In the genomic region with DNA sequence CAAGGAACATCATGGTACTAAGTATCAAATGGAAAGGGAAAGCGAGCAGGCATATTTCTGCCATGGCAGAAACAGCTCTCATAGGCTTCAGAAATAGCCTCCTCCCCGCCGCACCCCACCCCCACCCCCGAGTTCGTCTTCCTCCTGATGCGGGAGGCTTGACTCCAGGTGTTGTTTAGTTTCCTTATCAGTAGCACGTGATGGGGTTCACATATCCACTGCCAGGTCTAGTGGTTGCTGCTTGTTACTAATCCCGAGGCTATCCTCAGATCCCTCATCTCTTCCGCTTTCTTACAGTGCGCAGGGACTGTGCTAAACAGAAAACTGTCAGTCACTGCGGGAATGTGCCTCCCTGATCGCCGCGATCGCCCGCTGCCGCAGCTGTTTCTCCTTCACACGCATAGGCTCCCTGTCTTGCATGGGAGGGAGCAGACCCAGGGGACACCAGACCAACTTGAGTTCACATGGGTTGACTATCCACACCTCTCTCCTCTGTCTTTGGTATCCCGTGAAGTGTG, we compare ENCODE assay signal across 8 mouse cellular contexts. TPM values are rescaled to one million over a fixed set of nuclear protein-coding genes. Genes with fewer than 3 reads are reported as not detected.
DNase-seq lines count a peak whose midpoint lies in the region; ATAC-seq and TF ChIP-seq lines count a peak whose summit lies in the region.

No protein-coding gene starts in this region.

- no peak for TF ChIP-seq CTCF in heart, adult 2 months (IDR thresholded peaks at IDR 0.05)
- no peak for TF ChIP-seq CTCF in CH12.LX (conservative IDR thresholded peaks at IDR 0.05 in 1 of 2, IDR thresholded peaks at IDR 0.05 in 1 of 2; ENCODE audit: low read depth in 2 of 2, low read length in 2 of 2)
- TF ChIP-seq CTCF in embryonic fibroblast, embryonic 13.5 days (IDR thresholded peaks at IDR 0.05; ENCODE audit: borderline replicate concordance, insufficient read depth, low read length): no peak
- no peak for TF ChIP-seq CTCF in intestine, postnatal 0 days (IDR thresholded peaks at IDR 0.05; ENCODE audit: low read depth)

- no peak for TF ChIP-seq EP300 in heart, adult 2 months (IDR thresholded peaks at IDR 0.05; ENCODE audit: insufficient read depth, low read depth, low read length)
- TF ChIP-seq EP300 in CH12.LX (IDR thresholded peaks at IDR 0.05; ENCODE audit: low read length): no peak

- H3K4me1 ChIP-seq in heart, adult 2 months (ENCODE audit: control insufficient read depth, insufficient read depth, low read length): peaks cover 2% of the 10 kb centered on the region
- peaks cover 6 to 8% of the 10 kb centered on the region in 2 experiments for H3K4me1 ChIP-seq in CH12.LX (ENCODE audit: control insufficient read depth in 1 of 2, insufficient read depth in 2 of 2)
- H3K4me1 ChIP-seq in embryonic fibroblast, embryonic 13.5 days (ENCODE audit: control insufficient read depth, insufficient read depth, low read length): no peaks in the 10 kb centered on the region
- no peaks in the 10 kb centered on the region for H3K4me1 ChIP-seq in intestine, postnatal 0 days (replicated peaks; ENCODE audit: control insufficient read depth, insufficient read depth, low read length)

- no peaks in the 10 kb centered on the region for H3K36me3 ChIP-seq in heart, adult 2 months (ENCODE audit: control insufficient read depth, insufficient read depth, low read length)
- H3K36me3 ChIP-seq in CH12.LX (replicated peaks in 1 of 2; ENCODE audit: control insufficient read depth in 1 of 2, insufficient read depth in 1 of 2, low read length in 1 of 2): no peaks in the 10 kb centered on the region
- no peaks in the 10 kb centered on the region for H3K36me3 ChIP-seq in intestine, postnatal 0 days (ENCODE audit: control insufficient read depth, insufficient read depth)

- intact Hi-C loops in heart, adult 2 months (cut with DNase I): no loop called here

- peak overlapping the region; percentile 47 for H3K9ac ChIP-seq in heart, adult 2 months (ENCODE audit: low read depth, low read length)
- peak overlapping the region; percentile 89 for H3K9ac ChIP-seq in CH12.LX (ENCODE audit: insufficient read depth, low read depth)
- peak overlapping the region; percentile 58 for H3K9ac ChIP-seq in intestine, postnatal 0 days (ENCODE audit: low read depth, low read length)

- H3K9me3 ChIP-seq in CH12.LX (replicated peaks; ENCODE audit: low read length): no peaks in the 10 kb centered on the region
- H3K9me3 ChIP-seq in intestine, postnatal 0 days (ENCODE audit: control insufficient read depth): no peaks in the 10 kb centered on the region

- in situ Hi-C loops in CH12.LX (cut with MboI; ENCODE audit: low pct_ligation_motif_present, low pct_unique_long_range_greater_than_20kb, low sequenced_read_pairs): no loop called here

- peak; percentile 89 for ATAC-seq in intestine, postnatal 0 days
- ATAC-seq in monocyte, adult 5-6 weeks (replicated peaks; ENCODE audit: insufficient number of reproducible peaks, low FRiP score, low TSS enrichment, poor library complexity, severe bottlenecking): 0 out of 2 replicates have a peak, but pooled peaks have one; percentile 15

- WGBS in heart, adult 2 months: 1% methylated on average over 19 of the region's 19 CpGs
- 1% methylated on average over 19 of the region's 19 CpGs for WGBS in intestine, postnatal 0 days

- dilution Hi-C loops in CH12.LX (cut with MboI; ENCODE audit: extremely low pct_ligation_motif_present, extremely low pct_unique_long_range_greater_than_20kb, low sequenced_read_pairs): no loop called here

- H3K27ac ChIP-seq in heart, adult 2 months: peak overlapping the region; percentile 68
- no peak overlapping the region for H3K27ac ChIP-seq in CH12.LX (ENCODE audit: insufficient read depth, low read depth)
- no peak overlapping the region for H3K27ac ChIP-seq in embryonic fibroblast, embryonic 13.5 days (ENCODE audit: insufficient read depth, low read length)
- peak overlapping the region; percentile 83 for H3K27ac ChIP-seq in intestine, postnatal 0 days (ENCODE audit: low read depth, low read length)

- no peak for TF ChIP-seq POLR2A in heart, adult 2 months (IDR thresholded peaks at IDR 0.05; ENCODE audit: insufficient read depth, low read depth, low read length)
- TF ChIP-seq POLR2A in CH12.LX (IDR thresholded peaks at IDR 0.05; ENCODE audit: low read depth, low read length): no peak
- TF ChIP-seq POLR2A in embryonic fibroblast, embryonic 13.5 days (IDR thresholded peaks at IDR 0.05; ENCODE audit: low read depth, low read length): no peak; the same call in 1 of the 2 replicates

- peak overlapping the region; percentile 80 for H3K4me2 ChIP-seq in CH12.LX (ENCODE audit: insufficient read depth, low read depth, poor library complexity, severe bottlenecking)
- H3K4me2 ChIP-seq in intestine, postnatal 0 days (replicated peaks; ENCODE audit: low read depth): peak overlapping the region; percentile 76

- H3K4me3 ChIP-seq in heart, adult 2 months: peak overlapping the region; percentile 65
- peak overlapping the region; percentile 75 to 95 (median 83) for H3K4me3 ChIP-seq in CH12.LX (replicated peaks in 1 of 3; ENCODE audit: low read depth in 2 of 3, low read length in 2 of 3, poor library complexity in 1 of 3)
- H3K4me3 ChIP-seq in embryonic fibroblast, embryonic 13.5 days (ENCODE audit: insufficient read depth, low read length): peak overlapping the region; percentile 53
- peak overlapping the region; percentile 62 for H3K4me3 ChIP-seq in intestine, postnatal 0 days (ENCODE audit: low read depth, low read length)

- no peaks in the 10 kb centered on the region for H3K79me2 ChIP-seq in heart, adult 2 months (replicated peaks; ENCODE audit: control insufficient read depth, insufficient read depth, low read length)
- H3K79me2 ChIP-seq in CH12.LX (replicated peaks; ENCODE audit: control insufficient read depth, extremely low read depth, insufficient read depth, poor library complexity, severe bottlenecking): no peaks in the 10 kb centered on the region

- no peaks in the 10 kb centered on the region for H3K27me3 ChIP-seq in heart, adult 2 months (ENCODE audit: control insufficient read depth, insufficient read depth, low read length)
- H3K27me3 ChIP-seq in CH12.LX (replicated peaks): peaks cover 46% of the 10 kb centered on the region
- peaks cover 9% of the 10 kb centered on the region; the same call in 1 of the 2 replicates for H3K27me3 ChIP-seq in intestine, postnatal 0 days (replicated peaks; ENCODE audit: control insufficient read depth, insufficient read depth, low read length)

- TF ChIP-seq RAD21 in CH12.LX (IDR thresholded peaks at IDR 0.05; ENCODE audit: low read depth, low read length): no peak

- no peak for DNase-seq in heart, adult 2 months
- DNase-seq in heart, adult 8-10 months (ENCODE audit: low spot score): no peak
- peak; percentile 4 for DNase-seq in CH12.LX (ENCODE audit: extremely low read depth)
- DNase-seq in urinary bladder, postnatal 36 days (ENCODE audit: low spot score in 2 of 2): no peak
- no peak for DNase-seq in right cerebral cortex, postnatal 10 days (ENCODE audit: low spot score in 2 of 2)

TF ChIP-seq in CH12.LX, 34 proteins besides CTCF, POLR2A, EP300 and RAD21:
- no peak for TF ChIP-seq USF1 (IDR thresholded peaks at IDR 0.05; ENCODE audit: low read depth, low read length)
- no peak for TF ChIP-seq ETS1 (conservative IDR thresholded peaks at IDR 0.05; ENCODE audit: low read depth, low read length)
- no peak for TF ChIP-seq UBTF (IDR thresholded peaks at IDR 0.05; ENCODE audit: low read depth, low read length)
- no peak for TF ChIP-seq JUND (conservative IDR thresholded peaks at IDR 0.05; ENCODE audit: low read depth, low read length)
- TF ChIP-seq NELFE (IDR thresholded peaks at IDR 0.05; ENCODE audit: low read depth, low read length): no peak
- TF ChIP-seq JUN (IDR thresholded peaks at IDR 0.05; ENCODE audit: insufficient read depth, low read depth, low read length): no peak
- no peak for TF ChIP-seq ZNF384 (IDR thresholded peaks at IDR 0.05; ENCODE audit: low read depth, low read length)
- TF ChIP-seq USF2 (conservative IDR thresholded peaks at IDR 0.05; ENCODE audit: low read depth, low read length): no peak
- no peak for TF ChIP-seq MEF2A (IDR thresholded peaks at IDR 0.05; ENCODE audit: borderline replicate concordance, low read depth, low read length)

RNA-seq across cellular contexts. Expression of a gene that starts 30.0 kb away (rescaled TPM):
- not detected for total RNA-seq in heart, adult 2 months (2021)
- polyA plus RNA-seq in heart, adult 2 months (2012; rRNA removed): not detected in 2 replicates
- not detected for total RNA-seq in heart, adult 8-10 months (2022)
- not detected in 2 replicates for total RNA-seq in CH12.LX (2012; rRNA removed)
- not detected in 2 replicates for total RNA-seq in CH12.LX (2014; rRNA removed)
- not detected in 2 replicates for polyA plus RNA-seq in CH12.LX (2012; ENCODE audit: insufficient read length, low read depth)
- not detected in 2 replicates for polyA plus RNA-seq in embryonic fibroblast, embryonic 13.5 days (2011; ENCODE audit: insufficient read length, low read depth, missing spikeins)
- polyA plus RNA-seq in intestine, postnatal 0 days (2015; fragmentation: Nextera tagmentation; extraction: Ambion mirVana): not detected in 2 replicates
- total RNA-seq in monocyte, adult 5-6 weeks (2017): not detected in 3 replicates

RNA-seq across cellular contexts. Expression of a gene that starts 32.1 kb away (rescaled TPM):
- total RNA-seq in heart, adult 2 months (2021): 10 to 100 TPM; 15.3 to 17.0 TPM
- 8.7 and 12.8 TPM in 2 replicates for polyA plus RNA-seq in heart, adult 2 months (2012; rRNA removed)
- total RNA-seq in heart, adult 8-10 months (2022): 10 to 100 TPM; 14.5 to 20.5 (median 16.6) TPM
- 30.1 and 40.8 TPM in 2 replicates for total RNA-seq in CH12.LX (2012; rRNA removed)
- total RNA-seq in CH12.LX (2014; rRNA removed): 49.7 and 56.5 TPM in 2 replicates
- 41.4 and 45.0 TPM in 2 replicates for polyA plus RNA-seq in CH12.LX (2012; ENCODE audit: insufficient read length, low read depth)
- polyA plus RNA-seq in embryonic fibroblast, embryonic 13.5 days (2011; ENCODE audit: insufficient read length, low read depth, missing spikeins): 5.3 and 5.8 TPM in 2 replicates
- 25.5 and 27.0 TPM in 2 replicates for polyA plus RNA-seq in intestine, postnatal 0 days (2015; fragmentation: Nextera tagmentation; extraction: Ambion mirVana)
- total RNA-seq in monocyte, adult 5-6 weeks (2017): 3.8 to 6.3 TPM (median 6.2 TPM) in 3 replicates

RNA-seq across cellular contexts. Expression of a gene that starts 32.3 kb away (rescaled TPM):
- total RNA-seq in heart, adult 2 months (2021): 10 to 100 TPM; 23.1 to 24.4 TPM
- 29.8 and 34.0 TPM in 2 replicates for polyA plus RNA-seq in heart, adult 2 months (2012; rRNA removed)
- total RNA-seq in heart, adult 8-10 months (2022): 10 to 100 TPM; 22.0 to 29.4 (median 26.1) TPM
- total RNA-seq in CH12.LX (2012; rRNA removed) (27.8 and 29.7 TPM in 2 replicates), CH12.LX (2014; rRNA removed) (24.5 and 25.0 TPM in 2 replicates)
- polyA plus RNA-seq in CH12.LX (2012; ENCODE audit: insufficient read length, low read depth): 16.1 and 19.2 TPM in 2 replicates
- polyA plus RNA-seq in embryonic fibroblast, embryonic 13.5 days (2011; ENCODE audit: insufficient read length, low read depth, missing spikeins): 99.4 and 116 TPM in 2 replicates
- polyA plus RNA-seq in intestine, postnatal 0 days (2015; fragmentation: Nextera tagmentation; extraction: Ambion mirVana): 22.0 and 22.4 TPM in 2 replicates
- 54.7 to 56.1 TPM (median 55.3 TPM) in 3 replicates for total RNA-seq in monocyte, adult 5-6 weeks (2017)

Comparison
In these comparisons a context has a peak if more than half of its experiments do, and no peak if none do; other contexts are left out.
1. H3K27ac ChIP-seq: peak in heart, adult 2 months (single experiment) and intestine, postnatal 0 days (single experiment); none in CH12.LX (single experiment) and embryonic fibroblast, embryonic 13.5 days (single experiment).
2. Peak in every context shown above with its lines, with median percentiles within 50 percentile points of each other: H3K4me3 ChIP-seq and H3K9ac ChIP-seq.